Mouse (Mus musculus) embryonic fibroblast, embryonic 13.5 days (primary cell): Measurements from ENCODE around the gene Gm20388.

Experiments
- CTCF ChIP-seq: IDR thresholded peaks from 2 replicates; pipeline ENCODE4 v1.5.1; 2011; ENCODE audit warnings: mild to moderate bottlenecking, control low read depth, low read length, moderate library complexity, borderline replicate concordance; ENCODE audit not compliant: insufficient read depth
- POLR2A ChIP-seq: IDR thresholded peaks from 2 replicates; pipeline ENCODE4 v1.6.1; 2011; ENCODE audit warnings: low read depth, mild to moderate bottlenecking, control low read depth, low read length, moderate library complexity

- TF ChIP-seq CTCF (no peak), POLR2A (no peak)
Observed at GRCm38 (mm10) chr8:122005422-122006204, 2095.0 kb downstream of the Gm20388 start.
